Mouse (Mus musculus) frontal cortex, adult (tissue): ENCODE data around the gene Wdfy2.

Source experiments
- ATAC-seq: cut with Nextera tagmentation; 2 replicates; pipeline ENCODE4 v1.9.2; 2017; ENCODE audit warnings: mild to moderate bottlenecking, moderate library complexity, mixed read lengths; ENCODE audit not compliant: low TSS enrichment

Wdfy2 gene

GRCm38 (mm10) chr14:62924800-62925199 is 87.3 kb downstream of the Wdfy2 start:
- ATAC-seq, result no peak

- peak; percentile 89 for ATAC-seq
Observed at GRCm38 (mm10) chr14:62928101-62928541, 90.6 kb downstream of the Wdfy2 start.

GRCm38 (mm10) chr14:62935361-62935760 is 97.9 kb downstream of the Wdfy2 start:
- ATAC-seq, result peak; percentile 75

DNA sequence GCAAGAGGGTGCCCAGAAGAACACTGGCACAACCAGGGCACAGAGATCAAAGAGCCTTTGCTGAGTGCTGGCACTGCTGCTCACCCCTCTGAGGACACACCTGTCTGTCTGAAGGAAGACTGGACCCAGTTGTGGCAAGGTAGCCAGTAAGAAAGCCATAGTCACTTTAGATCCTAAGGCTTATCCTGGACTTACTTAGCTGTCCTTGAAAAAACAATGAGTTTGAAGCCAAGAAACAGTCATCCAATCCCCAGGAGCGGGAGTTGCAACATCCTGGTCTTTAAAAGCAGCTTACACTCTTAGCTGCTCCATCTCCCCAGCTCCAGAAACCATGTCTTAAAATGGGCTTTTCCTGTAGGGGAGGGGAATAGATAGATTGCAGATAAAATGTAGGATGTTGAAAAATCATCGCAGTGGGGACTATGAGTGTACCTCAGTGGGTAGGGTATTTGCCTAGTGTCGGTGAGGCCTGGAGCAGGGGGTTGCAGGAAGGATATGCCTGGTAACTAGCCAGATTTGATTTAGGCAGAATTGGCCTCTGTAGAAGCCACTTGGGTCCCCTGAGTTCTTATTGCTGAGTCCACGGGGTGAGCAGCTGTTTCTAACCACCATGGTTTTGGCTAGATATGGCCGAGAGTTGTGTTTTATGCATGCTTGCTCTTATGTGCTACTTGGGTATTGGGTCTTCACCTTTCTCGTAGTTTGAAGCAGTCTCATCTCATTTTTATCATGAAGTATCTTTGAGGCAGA is 99.3 kb downstream of the Wdfy2 start:
- no peak for ATAC-seq

- peak; percentile 38; the same call in 1 of the 2 replicates for ATAC-seq
Observed at GRCm38 (mm10) chr14:62937675-62938074, 100.2 kb downstream of the Wdfy2 start.

DNA sequence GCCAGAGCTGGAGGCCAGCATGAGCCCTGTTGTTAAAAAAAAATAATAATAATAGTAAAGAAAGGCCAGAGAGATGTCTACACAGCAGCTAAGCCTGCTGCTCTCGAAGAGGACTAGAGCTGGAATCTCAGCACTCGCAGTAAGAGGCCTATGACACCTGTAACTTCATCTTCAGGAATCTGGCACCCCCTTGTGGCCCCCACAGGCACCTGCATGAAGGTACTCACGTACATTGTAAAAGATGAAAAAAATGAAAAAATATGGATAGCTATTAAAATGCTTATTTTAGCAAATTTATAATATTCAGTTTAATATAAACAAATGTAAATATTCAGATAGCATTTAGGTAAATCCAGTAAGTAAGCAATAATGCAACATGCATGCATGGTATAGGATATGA is 102.0 kb downstream of the Wdfy2 start:
- ATAC-seq, result no peak

DNA sequence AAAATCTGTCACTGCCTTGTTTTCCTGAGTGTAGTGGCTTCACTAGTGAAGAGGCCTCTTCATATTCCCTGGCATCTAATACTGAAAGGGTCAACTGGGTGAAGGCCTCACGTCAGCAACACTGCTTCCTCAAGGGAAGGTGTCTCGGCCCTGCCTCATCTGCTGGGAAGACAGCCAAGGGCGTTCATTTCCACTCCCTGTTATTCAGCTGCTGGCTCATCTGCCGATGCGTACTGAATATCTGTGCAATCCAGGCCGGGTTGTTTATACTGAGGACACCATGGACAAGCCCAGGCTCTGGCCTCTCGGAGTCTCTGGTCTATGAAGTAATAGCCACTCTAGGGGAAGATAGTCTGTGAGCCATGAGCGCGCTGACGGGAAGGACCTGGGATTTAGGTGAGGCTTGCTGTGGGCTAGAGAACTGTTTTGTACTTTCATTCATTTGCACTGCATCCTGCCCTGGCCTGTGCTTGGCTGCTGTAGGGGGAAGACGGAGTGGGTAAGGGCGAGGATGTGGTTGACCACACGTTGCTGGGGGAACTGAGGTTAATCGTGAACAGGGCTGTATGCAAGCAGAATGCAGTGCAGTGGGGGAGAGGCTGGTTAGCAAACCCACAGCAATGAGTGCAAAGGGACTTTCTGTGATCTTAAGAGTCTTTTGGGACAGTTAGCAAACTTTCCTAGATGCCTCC is 103.1 kb downstream of the Wdfy2 start:
- ATAC-seq, result no peak

GRCm38 (mm10) chr14:62946794-62947193 is 109.3 kb downstream of the Wdfy2 start:
- peak; percentile 73; the same call in 1 of the 2 replicates for ATAC-seq

DNA sequence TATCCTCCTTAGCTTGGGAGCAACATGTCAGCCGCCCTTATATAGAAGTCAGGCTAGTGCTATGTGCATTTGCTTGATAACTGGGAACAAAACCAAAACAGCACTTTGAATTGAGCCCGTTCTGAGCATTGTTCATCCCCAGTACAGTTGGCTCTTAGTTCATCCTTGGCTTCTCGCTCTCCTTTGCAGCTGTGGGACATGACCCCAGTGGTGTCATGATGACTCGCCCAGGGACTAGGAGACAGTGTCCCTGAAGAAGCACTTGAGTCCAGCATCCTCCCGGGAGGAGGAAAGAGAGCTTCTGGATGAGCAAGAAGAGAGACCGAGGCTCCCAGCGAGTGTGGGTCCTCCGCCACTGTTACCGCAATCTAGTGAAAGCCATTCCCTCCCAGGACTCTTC is 118.6 kb downstream of the Wdfy2 start:
- ATAC-seq, result no peak

GRCm38 (mm10) chr14:62963632-62964031 is 126.2 kb downstream of the Wdfy2 start:
- no peak for ATAC-seq

DNA sequence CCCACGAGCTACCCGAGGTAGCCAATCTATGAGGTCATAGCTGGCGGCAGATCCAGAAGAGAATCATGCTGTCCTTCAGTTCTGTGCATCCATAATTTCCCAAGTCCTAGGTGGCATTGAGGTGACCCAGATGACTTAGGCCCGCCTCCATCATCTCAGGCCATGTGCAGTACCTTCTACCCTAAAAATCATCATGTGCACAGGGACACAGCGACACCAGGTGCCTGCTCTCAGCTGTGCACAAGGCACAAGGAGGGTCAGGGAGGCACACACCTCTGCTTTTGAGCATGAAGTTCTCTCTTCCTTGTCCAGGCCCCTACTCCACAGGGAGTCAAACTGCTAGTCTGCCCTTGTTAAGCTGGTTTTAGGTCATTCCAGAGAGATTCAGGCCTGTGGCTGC is 127.9 kb downstream of the Wdfy2 start:
- no peak for ATAC-seq

DNA sequence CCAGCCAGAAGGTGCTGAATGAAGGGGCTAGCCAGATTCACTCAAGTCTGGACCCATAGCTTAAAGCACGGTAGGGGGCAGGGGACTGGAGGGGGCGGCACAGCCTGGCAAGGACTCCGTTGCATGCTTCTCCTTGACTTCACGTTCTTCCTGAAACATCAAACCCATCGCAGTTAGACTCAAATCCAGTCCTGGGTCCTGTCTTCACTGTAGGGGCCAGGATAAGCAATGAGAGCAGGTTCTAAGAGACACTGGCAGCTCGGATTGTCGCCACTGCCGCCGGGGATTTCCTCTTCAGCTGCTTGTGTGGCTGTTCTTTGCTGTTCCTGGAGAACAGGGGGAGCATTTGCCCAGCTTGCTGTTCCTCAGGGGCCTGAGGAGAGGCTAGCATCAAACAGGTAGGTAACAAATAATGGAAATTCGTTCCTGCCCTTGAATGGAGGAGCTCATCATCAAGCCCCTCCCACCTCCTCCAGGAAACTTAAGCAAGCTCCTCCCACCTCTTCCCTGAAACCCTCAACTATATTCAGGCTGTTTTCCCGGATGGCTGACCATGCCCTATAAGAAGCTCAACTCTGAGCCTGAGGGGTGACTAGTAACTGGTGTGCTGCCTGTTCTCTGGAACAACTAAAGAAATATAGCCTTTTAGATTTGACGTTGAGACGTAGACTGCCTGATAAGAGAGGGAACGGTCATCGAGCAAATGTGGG is 128.5 kb downstream of the Wdfy2 start:
- ATAC-seq, result peak; percentile 50; the same call in 1 of the 2 replicates

DNA sequence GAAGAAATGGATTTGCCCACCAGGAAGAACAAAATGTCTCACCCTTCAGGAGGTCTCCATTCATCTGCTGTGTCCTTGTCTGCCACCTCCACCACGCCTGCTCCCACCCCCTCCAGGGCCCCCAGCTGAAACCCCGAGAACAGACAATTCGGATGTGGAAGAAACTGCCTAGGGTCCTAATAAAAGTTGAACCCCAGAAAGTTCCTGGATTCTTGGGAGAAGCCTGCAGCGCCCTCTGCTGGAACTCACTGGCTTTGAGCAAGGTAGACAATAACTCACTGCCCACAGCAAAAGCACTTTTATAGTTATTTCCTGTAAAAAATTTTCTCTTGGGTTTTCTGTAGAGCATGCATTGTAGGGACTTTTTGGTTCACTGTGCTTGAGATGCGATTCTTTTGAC is 137.6 kb downstream of the Wdfy2 start:
- ATAC-seq, result no peak

DNA sequence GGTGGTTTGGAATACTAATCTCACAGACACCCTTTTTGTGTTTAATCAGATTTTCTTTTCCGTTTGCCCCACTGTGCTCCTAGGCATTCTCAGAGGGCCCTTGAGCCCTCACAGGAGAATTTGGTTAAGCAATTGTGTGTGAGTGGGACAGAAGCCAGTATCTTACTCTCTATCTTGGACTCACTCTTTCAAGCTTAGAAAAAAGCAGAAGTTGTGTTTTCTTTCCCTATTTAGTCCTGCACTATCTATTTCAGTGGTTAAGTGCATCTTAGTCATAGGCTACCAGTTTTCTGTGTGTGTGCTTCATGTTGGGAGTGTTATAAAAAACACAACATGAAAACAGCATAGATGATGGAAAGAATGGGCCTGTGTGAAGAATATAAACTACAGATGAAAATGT is 142.3 kb downstream of the Wdfy2 start:
- ATAC-seq, result no peak

DNA sequence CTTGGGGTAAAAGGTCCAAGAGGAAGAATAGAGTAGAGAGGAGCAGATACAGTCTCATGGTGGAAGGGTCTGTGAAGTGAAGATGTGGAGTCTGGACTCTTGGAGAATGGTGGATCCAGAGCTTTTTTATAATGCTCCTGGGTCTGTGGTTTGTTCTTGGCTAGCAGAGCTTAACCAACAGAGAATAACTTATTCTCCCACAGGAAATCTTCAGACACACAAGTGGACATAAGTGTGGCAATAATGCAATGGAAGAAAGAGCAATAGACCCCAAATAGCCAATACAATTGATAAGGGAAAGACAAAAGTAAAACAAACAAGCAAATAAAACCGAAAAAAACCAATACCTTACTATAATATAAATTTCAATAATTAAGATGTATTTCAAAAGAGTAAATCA is 146.9 kb downstream of the Wdfy2 start, which contains the start of gene Defb48:
Defb48 (minus strand) TSS at position 101 of the 400 bp plus-strand sequence.
- ATAC-seq, result no peak

- ATAC-seq, result no peak
Observed at GRCm38 (mm10) chr14:62991271-62991670, 153.8 kb downstream of the Wdfy2 start.

- ATAC-seq, result no peak
Observed at GRCm38 (mm10) chr14:62991849-62992510, 154.5 kb downstream of the Wdfy2 start.

DNA sequence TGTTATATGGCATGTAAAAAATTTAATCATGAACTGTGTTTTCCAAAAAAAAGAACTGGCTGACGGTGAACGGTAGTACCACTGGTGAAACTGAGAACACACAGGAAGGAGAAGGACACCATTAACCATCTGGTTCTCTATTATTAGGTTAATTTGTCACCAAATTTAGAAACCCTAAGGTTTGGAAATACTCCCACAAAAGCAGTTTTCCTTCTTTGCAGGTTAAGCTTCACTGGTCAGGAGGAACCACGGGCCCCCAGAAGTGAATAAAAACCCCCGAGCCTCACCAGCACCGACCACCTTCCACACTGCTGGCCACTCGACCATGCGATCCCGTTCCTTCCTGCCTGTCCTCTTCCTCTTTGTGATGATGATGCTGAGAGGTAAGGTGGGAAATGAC is 160.3 kb downstream of the Wdfy2 start, which contains the start of gene Defb47:
Defb47 (plus strand) TSS at position 301 of the 400 bp plus-strand sequence.
- no peak for ATAC-seq

DNA sequence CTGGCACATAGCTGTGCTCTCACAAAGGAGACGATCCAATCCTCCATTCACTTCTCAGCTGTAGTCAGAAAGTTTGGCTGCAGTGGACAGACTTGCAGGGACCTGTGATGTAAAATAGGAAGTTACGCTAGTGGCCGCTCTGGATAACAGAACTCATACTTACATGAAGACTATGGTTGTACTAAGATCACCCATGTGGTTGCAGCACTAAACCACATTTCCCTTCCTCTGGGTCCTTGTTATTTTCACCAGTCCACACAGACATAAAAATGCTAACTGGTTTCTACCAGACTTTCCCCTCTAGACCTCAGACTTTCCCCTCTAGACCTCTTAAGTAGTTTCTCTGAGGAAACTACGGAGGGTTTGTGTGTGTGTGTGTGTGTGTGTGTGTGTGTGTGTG is 161.5 kb downstream of the Wdfy2 start:
- no peak for ATAC-seq

GRCm38 (mm10) chr14:63002588-63002987 is 165.1 kb downstream of the Wdfy2 start:
- no peak for ATAC-seq
